Mouse (Mus musculus) gastrocnemius, postnatal 10 days (tissue): ENCODE measurements around the gene Olfr318. TPM values are rescaled to one million over a fixed set of nuclear protein-coding genes. Genes with fewer than 3 reads are reported as not detected.
"Not testable (repeated sequence)": the region's sequence is repeated elsewhere in the genome, so short reads cannot be mapped to it uniquely, and the experiment has no call there.

Experiments used
- DNase-seq: peaks from one replicate; pipeline ENCODE4 v3.0.0; 2021; ENCODE audit warnings: mixed read lengths
- long read RNA-seq, 2 experiments: library from polyadenylated mRNA; stranded (forward); transcript quantifications; one replicate each; pipeline ENCODE4 v2.0.0; 2021
- total RNA-seq, 2 experiments: library from RNA; stranded (reverse); gene quantifications; 2 replicates each; pipeline ENCODE4 v1.2.3; 2021

Gene Olfr318
- total RNA-seq = not detected
- long read RNA-seq, experiment 1 = 0 reads
- long read RNA-seq, experiment 2 = 0 reads

DNA sequence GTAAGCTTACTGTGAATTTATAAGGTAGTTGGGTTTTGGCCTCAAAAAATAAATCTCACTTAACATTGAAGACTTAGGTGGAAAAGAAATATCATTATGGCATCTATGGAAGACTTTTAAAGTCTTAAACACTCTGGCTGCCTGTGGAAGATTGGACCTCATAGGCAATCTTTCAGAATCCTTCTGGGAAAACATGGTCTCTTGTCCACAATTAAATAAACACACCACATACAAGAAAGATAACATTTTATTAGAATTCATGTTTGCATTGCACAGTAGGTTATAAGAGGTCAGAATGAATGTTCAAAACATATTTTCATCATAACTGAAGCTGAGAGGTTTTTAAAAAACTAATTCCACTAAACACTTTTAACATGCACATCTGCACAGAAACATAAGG, at the start of gene Olfr318:
Gene Olfr318 (minus strand): TSS at position 101 of the 400 bp plus-strand sequence.
- DNase-seq = no peak

DNA sequence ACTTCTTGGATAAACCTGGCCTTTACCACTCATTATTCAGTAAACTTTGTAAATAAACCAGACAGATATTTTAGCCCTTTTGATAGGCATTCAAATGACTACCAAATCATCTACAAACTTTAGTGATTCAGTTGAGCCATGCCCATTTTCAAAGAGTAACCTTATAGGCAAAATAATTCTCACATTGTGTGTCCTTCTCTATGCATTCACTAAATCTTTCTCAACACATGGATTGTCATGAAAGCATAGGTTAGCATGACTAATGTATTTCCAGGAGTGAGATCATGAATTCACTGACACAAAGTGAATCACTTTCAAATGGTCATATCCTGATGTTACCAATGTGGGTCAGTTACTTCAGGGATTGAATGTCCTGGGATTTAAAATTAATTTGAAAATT, 49.1 kb upstream of the Olfr318 start, which contains the start of gene Olfr315:
Gene Olfr315 (plus strand): TSS at position 301 of the 400 bp plus-strand sequence.
- DNase-seq = no peak

DNA sequence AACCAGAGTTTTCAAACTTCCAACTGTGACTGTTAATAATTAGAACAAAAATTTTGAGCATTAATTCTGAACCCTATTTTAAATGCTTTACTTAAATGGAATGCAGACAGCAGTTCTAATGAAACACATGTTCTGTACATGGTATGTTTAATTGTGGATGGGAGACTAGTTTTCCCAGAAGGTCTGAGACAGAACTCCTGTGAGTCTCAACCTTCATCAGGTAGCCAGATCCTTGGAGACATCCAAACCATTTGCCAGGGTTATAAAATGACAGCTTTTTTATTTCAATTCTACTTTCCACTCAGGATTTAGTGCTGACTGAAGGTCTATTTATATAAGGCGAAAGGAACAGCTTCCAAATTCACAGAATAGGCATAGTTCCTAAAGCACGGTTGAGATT, 28.6 kb upstream of the Olfr318 start, which contains the start of gene Olfr316:
Gene Olfr316 (plus strand): TSS at position 301 of the 400 bp plus-strand sequence.
- no peak for DNase-seq

DNA sequence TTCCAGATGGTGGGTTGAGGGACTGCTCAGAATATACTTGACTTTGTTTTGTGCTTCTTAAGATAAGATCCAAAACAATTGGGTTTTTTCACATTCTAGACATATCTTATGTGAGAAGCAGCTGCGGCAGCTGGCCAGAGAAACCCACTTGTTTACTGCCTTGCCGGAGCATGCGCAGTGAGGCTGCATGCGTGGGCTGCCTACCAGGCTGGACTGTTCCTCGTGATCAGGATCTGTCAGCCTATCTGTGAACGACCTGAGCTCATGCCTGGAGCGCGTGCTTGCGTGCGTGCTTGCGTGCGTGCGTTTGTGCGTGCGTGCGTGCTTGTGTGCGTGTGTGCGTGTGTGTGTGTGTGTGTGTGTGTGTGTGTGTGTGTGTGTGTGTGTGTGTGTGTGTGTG, 27.3 kb upstream of the Olfr318 start:
- not testable (repeated sequence) for DNase-seq

DNA sequence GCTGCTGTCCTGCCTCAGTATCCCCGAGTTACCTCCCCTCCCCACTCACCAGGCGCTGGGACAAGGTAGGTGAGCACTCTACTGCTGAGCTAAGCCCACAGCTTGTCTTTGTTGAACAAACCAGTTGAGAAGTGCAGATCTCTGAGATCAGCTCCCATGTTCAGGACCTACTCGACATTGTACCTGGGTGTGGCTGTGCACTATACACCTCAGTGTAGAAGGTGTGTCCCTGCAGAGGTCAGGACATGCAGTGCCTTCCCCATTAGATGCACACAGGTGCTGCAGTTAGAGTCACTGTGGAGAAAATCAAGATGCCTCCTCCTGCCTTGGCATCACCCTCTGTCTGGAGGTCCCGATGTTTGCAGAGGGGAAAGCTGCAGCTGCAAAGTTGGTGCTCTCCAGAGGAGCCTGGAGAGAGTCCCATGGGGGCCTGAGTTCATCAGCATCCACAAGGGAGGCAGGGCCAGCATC, 15.0 kb upstream of the Olfr318 start, which contains the start of gene Olfr317:
Gene Olfr317 (minus strand): TSS at position 421 of the 471 bp plus-strand sequence.
- no peak for DNase-seq

DNA sequence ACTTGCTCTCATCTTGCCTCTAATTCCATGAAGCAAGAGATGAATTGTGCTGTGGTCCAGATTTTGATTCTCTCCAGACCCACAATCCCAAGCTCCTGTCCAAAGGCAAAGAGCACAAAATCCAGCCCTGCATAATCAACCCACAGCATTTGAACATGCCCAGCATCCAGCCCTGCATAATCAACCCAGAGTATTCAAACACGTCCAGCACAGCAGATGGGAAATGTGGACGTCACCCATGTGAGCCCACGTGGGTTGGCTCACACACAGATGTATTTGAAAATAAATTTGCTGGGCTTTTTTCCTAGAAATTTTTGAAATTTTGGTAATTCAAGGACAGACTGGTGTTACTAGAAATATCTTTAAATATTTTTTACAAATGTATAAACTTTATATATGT, 9.6 kb upstream of the Olfr318 start:
- DNase-seq = no peak

DNA sequence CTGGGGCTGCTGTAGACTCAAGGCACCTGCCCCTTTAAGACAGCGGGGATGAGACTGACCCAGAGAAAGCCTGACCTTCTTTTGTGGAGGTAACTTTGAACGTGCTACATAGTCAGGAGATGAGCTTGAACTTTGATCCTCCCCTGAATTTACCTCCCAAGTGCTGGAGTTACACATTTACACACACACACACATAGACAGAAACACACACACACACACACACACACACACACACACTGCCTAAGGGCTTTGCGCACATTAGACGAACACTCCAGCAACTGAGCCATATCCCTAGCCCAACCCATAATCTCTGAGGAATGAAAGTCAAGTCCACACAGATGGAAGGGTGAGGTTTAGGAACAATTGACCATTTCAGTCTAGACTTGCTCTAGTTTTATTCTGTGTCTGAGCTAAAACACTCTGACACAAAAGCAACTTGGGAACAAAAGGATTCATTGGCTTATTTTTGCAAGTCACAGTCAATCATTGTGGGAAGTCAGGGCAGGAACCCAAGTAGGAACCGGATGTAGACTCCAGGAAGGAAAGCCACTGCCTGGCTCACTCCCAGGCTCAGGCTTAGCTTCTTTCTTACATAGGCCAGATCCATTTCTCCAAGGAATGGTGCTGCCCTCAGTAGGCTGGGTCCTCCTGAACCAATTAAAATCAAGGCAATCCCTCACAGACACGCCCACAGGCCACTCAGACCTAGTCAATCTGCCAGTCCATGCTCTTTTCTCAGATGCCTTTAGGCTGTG, 4.3 kb upstream of the Olfr318 start:
- DNase-seq = not testable (repeated sequence)

DNA sequence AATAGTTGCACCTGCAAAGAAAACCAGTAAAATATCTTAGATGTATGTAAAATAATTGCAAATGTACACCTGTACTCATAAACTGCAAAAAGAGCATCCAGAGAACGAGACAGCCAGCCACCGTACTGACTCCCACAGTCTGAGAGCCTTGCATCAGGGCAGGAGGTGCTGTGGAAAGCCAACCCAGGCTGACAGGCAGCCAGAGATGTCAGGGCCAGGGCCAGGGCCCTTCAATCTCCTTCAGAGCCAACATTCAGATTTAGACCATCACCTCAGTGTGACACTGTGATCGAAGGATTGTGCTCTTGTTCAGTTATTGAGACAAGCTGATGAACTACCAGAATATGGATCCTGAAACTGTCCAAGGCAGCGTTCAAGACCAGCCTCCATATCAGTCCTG, 4.1 kb downstream of the Olfr318 start:
- DNase-seq = no peak

DNA sequence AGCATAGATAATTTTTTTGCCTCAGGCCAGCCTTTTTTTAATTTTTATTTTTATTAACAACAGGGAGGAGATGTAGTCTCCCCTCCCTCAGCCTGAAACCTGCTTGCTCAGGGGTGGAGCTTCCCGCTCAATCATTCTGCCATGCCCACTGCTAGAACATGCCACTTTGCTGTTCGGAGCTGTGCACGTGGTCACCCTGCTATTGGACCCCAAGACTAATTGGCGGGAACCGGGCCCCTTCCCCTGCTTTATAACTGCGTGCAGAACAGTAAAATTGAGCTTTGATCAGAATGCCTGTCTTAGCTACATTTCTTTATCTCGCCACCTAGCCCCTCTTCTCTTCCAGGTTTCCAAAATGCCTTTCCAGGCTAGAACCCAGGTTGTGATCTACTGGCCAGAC, 6.1 kb downstream of the Olfr318 start:
- DNase-seq = not testable (repeated sequence)

DNA sequence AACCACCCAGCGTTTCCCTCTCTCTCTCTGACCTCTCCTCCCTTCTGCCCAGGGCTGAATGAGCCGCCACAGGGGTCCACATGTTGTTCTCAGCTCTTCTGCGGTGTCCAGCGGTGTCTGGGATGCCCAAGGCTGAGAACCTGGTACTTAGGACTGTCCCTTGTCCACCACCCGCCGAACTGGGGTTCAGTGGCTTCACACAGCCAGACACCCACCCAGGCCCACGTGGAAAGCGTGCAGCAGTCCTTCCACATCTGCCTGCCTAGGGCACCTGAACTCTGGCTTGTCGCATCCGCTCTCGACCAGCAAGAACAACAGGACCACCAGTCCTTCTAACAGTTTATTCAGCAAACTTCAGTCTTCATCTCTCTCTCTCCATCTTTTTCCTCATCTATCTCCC, 14.7 kb downstream of the Olfr318 start:
- DNase-seq = no peak

DNA sequence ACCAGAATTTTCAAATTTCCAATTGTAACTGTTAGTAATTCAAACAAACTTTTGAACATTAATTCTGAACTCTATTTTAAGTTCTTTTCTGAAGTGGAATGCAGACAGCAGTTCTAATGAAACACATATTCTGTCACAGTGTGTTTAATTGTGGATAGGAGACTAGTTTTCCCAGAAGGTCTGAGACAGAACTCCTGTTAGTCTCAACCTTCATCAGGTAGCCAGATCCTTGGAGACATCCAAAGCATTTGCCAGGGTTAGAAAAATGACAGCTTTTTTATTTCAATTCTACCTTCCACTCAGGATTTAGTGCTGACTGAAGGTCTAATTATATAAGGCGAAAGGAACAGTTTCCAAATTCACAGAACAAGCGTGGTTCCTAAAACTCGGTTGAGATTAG, 25.0 kb downstream of the Olfr318 start, which contains the start of gene Olfr319:
Gene Olfr319 (plus strand): TSS at position 301 of the 400 bp plus-strand sequence.
- no peak for DNase-seq

DNA sequence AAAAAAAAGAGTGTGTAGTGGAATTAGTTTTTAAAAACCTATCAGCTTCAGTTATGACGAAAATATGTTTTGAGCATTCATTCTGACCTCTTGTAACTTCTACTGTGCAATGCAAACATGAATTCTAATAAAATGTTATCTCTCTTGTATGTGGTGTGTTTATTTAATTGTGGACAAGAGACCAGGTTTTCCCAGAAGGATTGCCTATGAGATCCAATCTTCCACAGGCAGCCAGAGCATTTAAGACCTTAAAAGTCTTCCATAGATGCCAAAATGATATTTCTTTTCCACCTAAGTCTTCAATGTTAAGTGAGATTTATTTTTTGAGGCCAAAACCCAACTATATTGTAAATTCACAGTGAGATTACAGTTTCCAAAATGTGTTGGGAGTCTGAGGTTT, 43.0 kb downstream of the Olfr318 start, which contains the start of gene Olfr320:
Gene Olfr320 (plus strand): TSS at position 301 of the 400 bp plus-strand sequence.
- no peak for DNase-seq

DNA sequence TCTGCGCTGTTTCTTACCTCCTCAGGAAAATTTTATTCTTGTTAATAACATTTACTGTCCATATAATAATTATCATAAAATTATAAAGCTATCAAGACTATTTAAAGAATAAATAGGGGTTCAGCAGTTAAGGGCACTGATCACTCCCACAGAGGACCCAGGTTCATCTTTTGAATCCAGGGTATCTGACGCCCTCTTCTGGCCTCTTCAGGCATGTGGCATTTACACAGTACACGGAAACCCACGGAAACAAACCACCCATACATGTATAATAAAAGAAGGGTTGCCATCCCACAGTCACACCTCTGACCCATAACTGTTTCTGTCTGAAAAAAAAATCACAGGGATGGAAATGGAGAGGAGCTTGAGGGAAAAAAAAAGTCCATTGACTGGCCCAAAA, 52.0 kb downstream of the Olfr318 start:
- DNase-seq = no peak

DNA sequence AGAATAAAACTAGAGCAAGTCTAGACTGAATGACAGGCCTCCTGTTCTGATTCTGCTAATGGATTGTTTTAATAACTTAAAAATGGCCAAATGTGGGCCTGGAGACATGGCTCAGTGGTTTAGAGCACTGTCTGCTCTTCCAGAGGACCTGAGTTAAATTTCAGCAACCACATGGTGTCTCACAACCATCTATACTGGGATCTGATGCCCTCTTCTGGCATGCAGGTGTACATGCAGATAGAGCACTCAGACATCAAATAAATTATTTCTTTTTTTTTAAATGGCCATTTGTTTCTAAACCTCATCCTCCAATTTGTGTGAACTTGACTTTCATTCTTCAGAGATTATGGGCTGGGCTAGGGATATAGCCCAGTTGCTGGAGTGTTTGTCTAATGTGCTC, 54.6 kb downstream of the Olfr318 start:
- DNase-seq = no peak

Other genes with a start within 250 kb of the Olfr318 start
- not detected for gene Olfr332, start 231.5 kb downstream of the Olfr318 start, total RNA-seq
- gene Olfr331, start 221.4 kb downstream of the Olfr318 start, total RNA-seq = not detected
- gene Olfr330, start 189.2 kb downstream of the Olfr318 start, total RNA-seq = not detected
- gene Olfr329-ps, start 177.6 kb downstream of the Olfr318 start, total RNA-seq = not detected
- not detected for gene Olfr328, start 168.4 kb downstream of the Olfr318 start, total RNA-seq
- gene Olfr224, start 153.5 kb downstream of the Olfr318 start, total RNA-seq = not detected
- gene Olfr325, start 146.3 kb downstream of the Olfr318 start, total RNA-seq = not detected
- not detected for gene Olfr324, start 128.9 kb downstream of the Olfr318 start, total RNA-seq
- gene 2210407C18Rik, start 107.9 kb downstream of the Olfr318 start, total RNA-seq = not detected
- gene Olfr323, start 93.5 kb downstream of the Olfr318 start, total RNA-seq = not detected
- gene Trim58, start 83.5 kb downstream of the Olfr318 start, total RNA-seq = under 1 TPM in 1 of 2 experiments, not detected in 1; 0.27 TPM
- gene Olfr322, start 65.2 kb downstream of the Olfr318 start, total RNA-seq = not detected
- gene Olfr320, start 42.9 kb downstream of the Olfr318 start, total RNA-seq = not detected
- not detected for gene Olfr319, start 24.9 kb downstream of the Olfr318 start, total RNA-seq
- gene Olfr317, start 15.2 kb upstream of the Olfr318 start, total RNA-seq = not detected
- gene Olfr316, start 28.7 kb upstream of the Olfr318 start, total RNA-seq = not detected
- not detected for gene Olfr315, start 49.2 kb upstream of the Olfr318 start, total RNA-seq
- not detected for gene Olfr314, start 58.9 kb upstream of the Olfr318 start, total RNA-seq
- not detected for gene Fam183b, start 77.9 kb upstream of the Olfr318 start, total RNA-seq
- not detected for gene Olfr313, start 91.0 kb upstream of the Olfr318 start, total RNA-seq
- not detected for gene Olfr312, start 105.2 kb upstream of the Olfr318 start, total RNA-seq
- gene Olfr311, start 115.2 kb upstream of the Olfr318 start, total RNA-seq = not detected
- gene Gm12258, start 123.1 kb upstream of the Olfr318 start, total RNA-seq = 1 to 10 TPM; 2.4 to 2.5 TPM
- gene 2810021J22Rik, start 143.2 kb upstream of the Olfr318 start, total RNA-seq = 1 to 10 TPM; 2.5 to 3.0 TPM
- 1 to 10 TPM; 6.0 to 6.5 TPM for gene Zfp39, start 180.2 kb upstream of the Olfr318 start, total RNA-seq
- gene Btnl10, start 193.9 kb upstream of the Olfr318 start, total RNA-seq = 1 to 10 TPM in 1 of 2 experiments, not detected in 1; 1.1 TPM
- gene Rnf187, start 214.9 kb upstream of the Olfr318 start, total RNA-seq = 100 to 1,000 TPM; 160 to 172 TPM
- 1 to 10 TPM; 7.3 to 8.0 TPM for gene Hist3h2ba, start 224.9 kb upstream of the Olfr318 start, total RNA-seq
- 10 to 100 TPM; 25.1 to 25.6 TPM for gene Hist3h2a, start 230.7 kb upstream of the Olfr318 start, total RNA-seq
- gene Trim17, start 230.7 kb upstream of the Olfr318 start, total RNA-seq = under 1 TPM; 0.14 TPM